Comparison of ENCODE assay signal across 8 mouse cellular contexts in genomic region chr14:120910320-120910719, GRCm38 (mm10). TPM values are rescaled to one million over a fixed set of nuclear protein-coding genes. Genes with fewer than 3 reads are reported as not detected.
DNase-seq lines count a peak whose midpoint lies in the region; ATAC-seq and TF ChIP-seq lines count a peak whose summit lies in the region.

No protein-coding gene starts in this region.

- H3K4me2 ChIP-seq in kidney, embryonic 16.5 days (replicated peaks; ENCODE audit: low read depth, low read length): peak overlapping the region; percentile 94
- H3K4me2 ChIP-seq in forebrain, embryonic 16.5 days (ENCODE audit: low read length): peak overlapping the region; percentile 89
- peak overlapping the region; percentile 72 for H3K4me2 ChIP-seq in midbrain, embryonic 13.5 days (replicated peaks)

- H3K27ac ChIP-seq in kidney, embryonic 16.5 days (ENCODE audit: low read length): peak overlapping the region; percentile 71
- peak overlapping the region; percentile 84 for H3K27ac ChIP-seq in forebrain, embryonic 16.5 days (ENCODE audit: low read length)
- peak overlapping the region; percentile 93 for H3K27ac ChIP-seq in left cerebral cortex, adult 2 months
- peak overlapping the region; percentile 85 for H3K27ac ChIP-seq in midbrain, embryonic 13.5 days

- ATAC-seq in kidney, embryonic 16.5 days (ENCODE audit: low FRiP score, low TSS enrichment): peak; percentile 86
- ATAC-seq in forebrain, embryonic 16.5 days: no peak; the same call in 1 of the 2 replicates
- ATAC-seq in midbrain, embryonic 13.5 days: peak; percentile 90

- peaks cover 13% of the 10 kb centered on the region for H3K4me1 ChIP-seq in kidney, embryonic 16.5 days (ENCODE audit: insufficient read depth, low read length)
- H3K4me1 ChIP-seq in forebrain, embryonic 16.5 days (replicated peaks; ENCODE audit: control insufficient read depth, insufficient read depth, low read length): peaks cover 13% of the 10 kb centered on the region
- H3K4me1 ChIP-seq in midbrain, embryonic 13.5 days (replicated peaks): peaks cover 19% of the 10 kb centered on the region

- no peak for TF ChIP-seq CTCF in left cerebral cortex, adult 2 months (IDR thresholded peaks at IDR 0.05)

- no peak for DNase-seq in kidney, postnatal 14 days
- DNase-seq in CD8-positive naive resting alpha-beta T cell, adult 2 months (ENCODE audit: low read depth in 2 of 2, low spot score in 2 of 2): peak; percentile 34 to 46
- peak; percentile 68 for DNase-seq in adrenal gland, postnatal 10 days
- DNase-seq in left cerebral cortex, adult 2 months (ENCODE audit: extremely low spot score in 1 of 2, low spot score in 2 of 2): peak; percentile 43 to 49
- DNase-seq in Muller cell, postnatal 12 days (ENCODE audit: inconsistent ontology term): no peak

- peak overlapping the region; percentile 86 for H3K9ac ChIP-seq in kidney, embryonic 16.5 days (replicated peaks; ENCODE audit: low read length)
- H3K9ac ChIP-seq in forebrain, embryonic 16.5 days (replicated peaks; ENCODE audit: low read depth, low read length): peak overlapping the region; percentile 90
- H3K9ac ChIP-seq in midbrain, embryonic 13.5 days (replicated peaks): peak overlapping the region; percentile 90

- H3K27me3 ChIP-seq in kidney, embryonic 16.5 days (ENCODE audit: insufficient read depth, low read length): no peaks in the 10 kb centered on the region
- H3K27me3 ChIP-seq in forebrain, embryonic 16.5 days (replicated peaks; ENCODE audit: control insufficient read depth, insufficient read depth, low read length): no peaks in the 10 kb centered on the region
- no peaks in the 10 kb centered on the region for H3K27me3 ChIP-seq in midbrain, embryonic 13.5 days

- peak overlapping the region; percentile 87 for H3K4me3 ChIP-seq in kidney, embryonic 16.5 days (ENCODE audit: low read length)
- peak overlapping the region; percentile 88 for H3K4me3 ChIP-seq in forebrain, embryonic 16.5 days (replicated peaks; ENCODE audit: low read length)
- peak overlapping the region; percentile 92 for H3K4me3 ChIP-seq in left cerebral cortex, adult 2 months
- H3K4me3 ChIP-seq in midbrain, embryonic 13.5 days (replicated peaks): peak overlapping the region; percentile 83

- H3K9me3 ChIP-seq in kidney, embryonic 16.5 days (ENCODE audit: low read length): no peaks in the 10 kb centered on the region
- H3K9me3 ChIP-seq in forebrain, embryonic 16.5 days (ENCODE audit: control insufficient read depth, low read length): no peaks in the 10 kb centered on the region
- H3K9me3 ChIP-seq in midbrain, embryonic 13.5 days: no peaks in the 10 kb centered on the region

- H3K36me3 ChIP-seq in kidney, embryonic 16.5 days (ENCODE audit: insufficient read depth, low read length): no peaks in the 10 kb centered on the region
- no peaks in the 10 kb centered on the region for H3K36me3 ChIP-seq in forebrain, embryonic 16.5 days (ENCODE audit: control insufficient read depth, insufficient read depth)
- no peaks in the 10 kb centered on the region for H3K36me3 ChIP-seq in midbrain, embryonic 13.5 days

- intact Hi-C loops in left cerebral cortex, adult 2 months (cut with DNase I): loop anchor here (2.0 to 5.0 kb wide), 3 partner anchors 63 to 433 kb away; partner anchors contain the start of genes Farp1 and Rap2a

- WGBS in kidney, embryonic 16.5 days: 0% methylated on average over 18 of the region's 18 CpGs
- WGBS in forebrain, embryonic 16.5 days: under 1% methylated on average over 18 of the region's 18 CpGs
- 0% methylated on average over 18 of the region's 18 CpGs for WGBS in midbrain, embryonic 13.5 days

RNA-seq across cellular contexts. Expression of gene Ipo5, which starts 0.7 kb away (rescaled TPM):
- polyA plus RNA-seq in kidney, embryonic 16.5 days (2015; fragmentation: Nextera tagmentation; extraction: Ambion mirVana): 96.3 and 103 TPM in 2 replicates
- 10 to 100 TPM; 67.4 to 77.9 TPM for total RNA-seq in adrenal gland, postnatal 10 days (2021)
- 84.9 and 104 TPM in 2 replicates for polyA plus RNA-seq in forebrain, embryonic 16.5 days (2015; fragmentation: Nextera tagmentation; extraction: Ambion mirVana)
- total RNA-seq in left cerebral cortex, adult 2 months (2021): 100 to 1,000 TPM; 103 to 112 TPM
- 69.8 and 70.2 TPM in 2 replicates for polyA plus RNA-seq in midbrain, embryonic 13.5 days (2015; fragmentation: Nextera tagmentation; extraction: Ambion mirVana)

Comparison
In these comparisons a context has a peak if more than half of its experiments do, and no peak if none do; other contexts are left out.
1. DNase-seq: peak in CD8-positive naive resting alpha-beta T cell, adult 2 months (2 of 2), adrenal gland, postnatal 10 days (single experiment) and left cerebral cortex, adult 2 months (2 of 2); none in kidney, postnatal 14 days (single experiment) and Muller cell, postnatal 12 days (single experiment).
2. Peak in every context shown above with its lines, with median percentiles within 50 percentile points of each other: H3K27ac ChIP-seq, H3K4me2 ChIP-seq, H3K4me3 ChIP-seq and H3K9ac ChIP-seq.